In the genomic region with DNA sequence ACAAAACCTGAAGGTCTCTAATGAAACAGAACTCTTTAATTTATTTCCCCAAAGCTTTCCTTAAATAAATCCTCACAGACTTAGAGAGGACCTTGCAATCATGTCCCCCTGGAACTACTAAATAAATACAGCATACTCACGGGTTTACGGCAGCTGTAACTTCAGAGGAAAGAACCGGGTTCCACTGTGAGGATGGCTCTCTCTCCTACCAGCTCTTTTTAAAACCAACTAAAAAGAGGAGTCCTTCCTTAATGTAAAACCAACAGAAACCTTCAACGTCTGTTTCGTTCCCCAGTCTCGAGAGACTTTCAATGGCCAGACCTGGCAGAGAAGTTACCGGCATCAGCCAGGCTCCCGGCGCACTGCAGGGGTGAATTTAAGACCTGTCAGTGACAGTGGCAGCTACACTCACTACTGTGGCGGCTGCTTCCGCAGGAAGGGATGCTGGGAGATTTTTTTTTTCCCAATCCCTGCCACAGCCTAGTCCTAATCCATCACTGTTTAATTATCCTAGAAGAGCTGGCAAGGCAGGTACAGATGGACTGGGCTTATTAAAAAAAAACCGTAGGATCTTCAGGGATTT, we compare ENCODE assay signal across 7 mouse cellular contexts. TPM values are rescaled to one million over a fixed set of nuclear protein-coding genes. Genes with fewer than 3 reads are reported as not detected.
DNase-seq lines count a peak whose midpoint lies in the region; ATAC-seq lines count a peak whose summit lies in the region.

No protein-coding gene starts in this region.

- 3% methylated on average over 12 of the region's 12 CpGs for WGBS in forebrain, embryonic 14.5 days
- 2% methylated on average over 12 of the region's 12 CpGs for WGBS in intestine, embryonic 15.5 days
- 2% methylated on average over 12 of the region's 12 CpGs for WGBS in limb, embryonic 15.5 days
- WGBS in neural tube, embryonic 15.5 days, result under 1% methylated on average over 12 of the region's 12 CpGs

- peak overlapping the region; percentile 69 for H3K4me2 ChIP-seq in forebrain, embryonic 14.5 days (ENCODE audit: low read length)
- H3K4me2 ChIP-seq in intestine, embryonic 15.5 days (replicated peaks), result peak overlapping the region; percentile 83
- H3K4me2 ChIP-seq in limb, embryonic 15.5 days, result peak overlapping the region; percentile 57
- peak overlapping the region; percentile 71 for H3K4me2 ChIP-seq in neural tube, embryonic 15.5 days

- peak; percentile 64 for DNase-seq in Muller cell, postnatal 12 days (ENCODE audit: inconsistent ontology term)
- peak; percentile 62 for DNase-seq in cerebellum, adult 11 months
- peak; percentile 70 for DNase-seq in forebrain, embryonic 14.5 days (ENCODE audit: low spot score)
- DNase-seq in thymus, adult 18-20 months, result no peak

- H3K36me3 ChIP-seq in forebrain, embryonic 14.5 days (ENCODE audit: control insufficient read depth, insufficient read depth, low read length), result no peaks in the 10 kb centered on the region
- no peaks in the 10 kb centered on the region for H3K36me3 ChIP-seq in intestine, embryonic 15.5 days
- H3K36me3 ChIP-seq in limb, embryonic 15.5 days, result no peaks in the 10 kb centered on the region
- H3K36me3 ChIP-seq in neural tube, embryonic 15.5 days, result no peaks in the 10 kb centered on the region

- H3K27me3 ChIP-seq in forebrain, embryonic 14.5 days (replicated peaks; ENCODE audit: control insufficient read depth, insufficient read depth, low read length), result no peaks in the 10 kb centered on the region
- H3K27me3 ChIP-seq in intestine, embryonic 15.5 days (replicated peaks), result no peaks in the 10 kb centered on the region
- no peaks in the 10 kb centered on the region for H3K27me3 ChIP-seq in limb, embryonic 15.5 days
- no peaks in the 10 kb centered on the region for H3K27me3 ChIP-seq in neural tube, embryonic 15.5 days (replicated peaks)

- H3K4me1 ChIP-seq in forebrain, embryonic 14.5 days (ENCODE audit: control insufficient read depth, insufficient read depth, low read length), result no peaks in the 10 kb centered on the region
- H3K4me1 ChIP-seq in intestine, embryonic 15.5 days (replicated peaks), result peaks cover 8% of the 10 kb centered on the region; the same call in 1 of the 2 replicates
- H3K4me1 ChIP-seq in limb, embryonic 15.5 days, result peaks cover 14% of the 10 kb centered on the region
- H3K4me1 ChIP-seq in neural tube, embryonic 15.5 days, result peaks cover 34% of the 10 kb centered on the region

- peak overlapping the region; percentile 63 for H3K9ac ChIP-seq in forebrain, embryonic 14.5 days (ENCODE audit: low read length)
- H3K9ac ChIP-seq in intestine, embryonic 15.5 days, result peak overlapping the region; percentile 31; the same call in 1 of the 2 replicates
- 0 out of 2 replicates have a peak overlapping the region, but pooled peaks have one; percentile 10 for H3K9ac ChIP-seq in limb, embryonic 15.5 days
- H3K9ac ChIP-seq in neural tube, embryonic 15.5 days (replicated peaks), result peak overlapping the region; percentile 73

- peak; percentile 74 for ATAC-seq in forebrain, embryonic 14.5 days
- ATAC-seq in intestine, embryonic 15.5 days, result peak; percentile 15; the same call in 1 of the 2 replicates
- no peak for ATAC-seq in limb, embryonic 15.5 days (ENCODE audit: insufficient number of reproducible peaks, low FRiP score, low TSS enrichment, low read depth)
- peak; percentile 87 for ATAC-seq in neural tube, embryonic 15.5 days (ENCODE audit: low FRiP score)

- no peaks in the 10 kb centered on the region for H3K9me3 ChIP-seq in forebrain, embryonic 14.5 days (replicated peaks; ENCODE audit: control insufficient read depth, low read length)
- H3K9me3 ChIP-seq in intestine, embryonic 15.5 days, result no peaks in the 10 kb centered on the region
- no peaks in the 10 kb centered on the region for H3K9me3 ChIP-seq in limb, embryonic 15.5 days
- no peaks in the 10 kb centered on the region for H3K9me3 ChIP-seq in neural tube, embryonic 15.5 days (replicated peaks)

- peak overlapping the region; percentile 10; the same call in 1 of the 2 replicates for H3K27ac ChIP-seq in forebrain, embryonic 14.5 days (ENCODE audit: low read depth, low read length)
- no peak overlapping the region for H3K27ac ChIP-seq in intestine, embryonic 15.5 days
- H3K27ac ChIP-seq in limb, embryonic 15.5 days, result no peak overlapping the region
- H3K27ac ChIP-seq in neural tube, embryonic 15.5 days (replicated peaks), result peak overlapping the region; percentile 85

- peak overlapping the region; percentile 40 for H3K4me3 ChIP-seq in forebrain, embryonic 14.5 days (ENCODE audit: low read depth, low read length)
- peak overlapping the region; percentile 30 for H3K4me3 ChIP-seq in intestine, embryonic 15.5 days (replicated peaks)
- peak overlapping the region; percentile 24 for H3K4me3 ChIP-seq in limb, embryonic 15.5 days
- peak overlapping the region; percentile 61 for H3K4me3 ChIP-seq in neural tube, embryonic 15.5 days (replicated peaks)

RNA-seq across cellular contexts. Expression of a gene that starts 39.2 kb away (rescaled TPM):
- polyA plus RNA-seq in forebrain, embryonic 14.5 days (2014; fragmentation: Nextera tagmentation; extraction: Ambion mirVana), result 14.6 and 14.9 TPM in 2 replicates
- polyA plus RNA-seq in intestine, embryonic 15.5 days (2015; fragmentation: Nextera tagmentation; extraction: Ambion mirVana), result 2.0 and 2.1 TPM in 2 replicates
- 5.6 TPM in 2 replicates for polyA plus RNA-seq in limb, embryonic 15.5 days (2015; fragmentation: Nextera tagmentation; extraction: Ambion mirVana)
- polyA plus RNA-seq in neural tube, embryonic 15.5 days (2015; fragmentation: Nextera tagmentation; extraction: Ambion mirVana), result 7.4 and 7.7 TPM in 2 replicates

Comparison
In these comparisons a context has a peak if more than half of its experiments do, and no peak if none do; other contexts are left out.
1. DNase-seq: peak in Muller cell, postnatal 12 days (single experiment), cerebellum, adult 11 months (single experiment) and forebrain, embryonic 14.5 days (single experiment); none in thymus, adult 18-20 months (0 of 2).
2. H3K27ac ChIP-seq: peak in forebrain, embryonic 14.5 days (single experiment) and neural tube, embryonic 15.5 days (single experiment); none in intestine, embryonic 15.5 days (single experiment) and limb, embryonic 15.5 days (single experiment).
3. H3K9ac ChIP-seq: peak in every context shown above with its lines; median percentile 73 in neural tube, embryonic 15.5 days; 63 in forebrain, embryonic 14.5 days; 31 in intestine, embryonic 15.5 days; 10 in limb, embryonic 15.5 days.
4. Peak in every context shown above with its lines, with median percentiles within 50 percentile points of each other: H3K4me2 ChIP-seq and H3K4me3 ChIP-seq.